Mouse (Mus musculus) CD4-positive, CD25-positive, alpha-beta regulatory T cell, adult 2 months (primary cell): ENCODE results near the gene Eif1.
"Not testable (repeated sequence)": the region's sequence is repeated elsewhere in the genome, so short reads cannot be mapped to it uniquely, and the experiment has no call there.

Experiments
- DNase-seq: peaks from one replicate; pipeline ENCODE4 v3.0.0-alpha.2; 2012; ENCODE audit warnings: low read depth, low spot score

Eif1 gene

DNA sequence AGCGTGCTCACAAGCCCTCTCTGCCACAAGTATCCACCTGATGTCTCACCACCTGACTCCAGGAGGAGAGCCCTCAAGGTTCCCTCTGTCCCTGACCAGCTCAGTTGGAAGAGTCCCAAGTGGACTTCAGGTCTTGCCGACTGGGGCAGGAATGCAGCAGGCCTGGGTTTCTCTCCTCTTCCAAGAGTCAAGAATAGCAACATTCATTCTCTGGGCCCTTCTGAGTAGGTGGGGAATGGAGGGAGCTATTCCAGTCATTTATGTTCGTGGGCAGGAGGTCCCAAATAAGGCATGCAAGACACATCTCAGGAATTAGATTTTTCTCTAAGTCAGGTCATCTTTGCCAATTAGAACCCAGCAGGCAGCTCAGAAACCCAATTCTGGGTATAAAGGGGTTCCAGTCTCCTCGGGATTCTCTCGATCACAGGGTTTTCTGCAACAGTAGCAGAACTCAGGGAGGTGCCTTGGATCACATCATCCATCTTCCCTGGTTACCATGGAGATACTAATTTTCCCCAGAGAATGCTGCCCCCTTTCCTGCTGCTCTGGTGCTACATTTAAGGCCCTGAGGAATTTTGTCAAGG is 7.5 kb upstream of the Eif1 start:
- DNase-seq = no peak

DNA sequence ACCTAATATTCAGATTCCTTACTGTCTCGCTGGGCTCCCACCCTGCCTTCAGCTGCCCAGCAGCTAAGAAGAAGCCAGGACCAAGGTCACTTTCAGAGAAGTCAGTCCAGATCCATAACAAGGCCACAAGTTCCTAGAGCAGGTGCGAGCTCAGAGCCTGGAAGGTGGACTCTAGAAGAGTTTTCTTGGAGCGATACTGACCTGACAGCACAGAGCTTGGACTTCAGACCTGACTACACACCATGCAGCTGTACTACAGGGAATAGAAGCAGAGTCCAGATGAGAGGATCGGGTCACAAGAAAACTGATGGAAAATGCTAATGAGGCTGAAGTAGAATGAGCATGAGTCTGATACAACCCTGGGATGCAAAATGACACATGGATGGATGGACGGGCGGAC is 6.3 kb upstream of the Eif1 start:
- DNase-seq = no peak

DNA sequence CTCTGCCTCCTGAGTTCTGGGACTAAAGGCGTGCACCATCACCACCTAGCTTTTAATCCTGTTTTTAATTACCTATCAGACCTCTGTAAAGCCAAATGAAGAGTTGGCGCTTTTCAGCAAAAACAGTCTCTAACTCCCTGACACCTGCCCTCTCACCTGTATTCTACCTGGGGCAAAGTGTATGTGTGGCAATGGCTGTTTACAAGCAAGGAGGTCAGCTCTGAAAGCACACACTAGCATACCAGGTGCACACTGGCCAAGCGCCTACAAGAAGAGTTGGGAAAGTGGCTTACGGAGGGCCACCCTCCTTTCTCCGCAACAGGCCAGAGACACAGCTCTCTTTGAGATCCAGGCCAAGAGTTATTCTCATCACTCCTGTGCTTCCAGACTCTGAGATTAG is 4.2 kb upstream of the Eif1 start:
- DNase-seq = no peak

DNA sequence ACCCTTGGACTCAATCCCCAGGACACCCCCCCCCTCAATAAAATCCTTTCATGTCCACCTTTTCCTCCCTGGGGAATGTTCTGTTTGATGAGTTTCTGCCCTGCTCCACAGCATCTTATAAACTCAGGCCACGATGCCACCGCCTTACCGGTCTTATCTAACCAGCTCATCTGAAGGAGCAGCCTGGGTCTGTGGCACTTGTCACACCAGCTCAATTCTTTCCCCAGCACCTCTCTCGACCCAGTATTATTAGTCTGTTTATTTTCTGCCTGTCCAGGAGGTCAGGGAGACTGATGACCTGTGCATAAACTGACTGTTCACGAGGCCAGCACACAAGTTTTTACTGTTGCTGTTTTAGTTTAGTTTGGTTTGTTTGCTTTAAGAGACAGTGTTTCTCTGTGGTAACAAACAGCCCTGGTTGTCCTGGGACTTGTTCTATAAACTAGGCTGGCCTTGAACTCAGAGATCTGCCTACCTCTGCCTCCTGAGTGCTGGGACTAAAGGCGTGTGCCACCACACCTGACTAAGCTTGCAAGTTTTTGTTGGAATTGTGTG is 1.8 kb upstream of the Eif1 start:
- DNase-seq = no peak

DNA sequence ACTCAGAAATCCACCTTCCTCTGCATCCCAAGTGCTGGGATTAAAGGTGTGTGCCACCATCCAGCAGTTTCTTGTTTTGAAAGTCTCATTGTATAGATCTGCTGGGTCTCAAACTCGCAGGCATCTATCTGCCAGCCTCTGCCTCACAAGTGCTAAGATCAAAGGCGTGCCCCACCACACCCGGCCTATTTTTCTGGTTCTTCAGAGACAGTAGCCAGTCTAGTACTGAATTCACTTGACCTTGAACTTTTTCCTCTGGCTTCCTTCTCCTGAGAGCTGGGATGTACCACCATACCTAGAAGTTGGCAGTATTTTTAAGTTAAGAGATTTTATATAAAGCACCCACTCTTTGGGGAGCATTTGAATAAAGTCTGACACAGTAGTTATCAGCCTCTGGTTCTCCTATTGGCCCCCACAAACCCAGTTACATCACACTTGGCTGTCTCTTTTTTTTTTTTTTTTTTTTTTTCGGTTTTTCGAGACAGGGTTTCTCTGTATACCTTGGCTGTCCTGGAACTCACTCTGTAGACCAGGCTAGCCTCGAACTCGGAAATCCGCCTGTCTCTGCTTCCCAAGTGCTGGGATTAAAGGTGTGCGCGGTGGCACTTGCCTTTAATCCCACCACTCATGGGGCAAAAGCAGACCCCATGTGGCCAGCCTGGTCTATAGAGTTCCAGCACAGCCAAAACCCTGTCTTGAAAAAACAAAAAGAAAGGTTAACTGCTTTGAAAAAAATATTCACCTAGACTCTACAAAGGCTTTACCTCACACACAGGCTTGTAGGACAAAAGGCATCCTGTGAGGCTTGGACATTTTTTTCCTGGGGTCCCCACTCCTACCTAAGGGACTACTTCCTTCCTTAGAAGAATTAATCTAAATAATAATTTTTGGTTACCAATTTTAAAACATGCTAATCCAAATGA is 895 bp upstream of the Eif1 start:
- peak; percentile 20 for DNase-seq

DNA sequence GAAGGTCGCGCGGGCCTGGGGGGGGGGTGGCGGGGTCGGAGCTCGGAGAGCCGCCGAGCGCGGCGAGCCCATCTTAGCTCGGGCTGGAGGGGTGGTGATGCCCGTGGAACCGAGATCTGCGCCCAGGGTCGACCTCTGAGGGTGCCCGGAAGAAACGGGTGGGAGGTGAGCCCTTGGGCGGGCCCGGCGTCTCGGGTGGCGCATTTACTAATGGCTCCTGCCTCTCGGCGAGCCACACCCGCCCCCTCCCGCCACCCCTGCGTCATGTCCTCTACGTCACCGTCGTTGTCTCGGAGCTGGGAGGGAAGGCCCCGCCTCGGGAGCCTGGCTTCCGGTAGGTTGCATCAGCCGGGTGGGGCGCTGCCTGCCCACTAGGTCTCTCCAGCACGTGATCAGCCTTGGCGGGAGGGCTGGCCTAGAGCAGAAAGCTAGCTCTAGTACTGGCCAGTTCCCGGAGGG is 516 bp downstream of the Eif1 start:
- peak; percentile 99 for DNase-seq

DNA sequence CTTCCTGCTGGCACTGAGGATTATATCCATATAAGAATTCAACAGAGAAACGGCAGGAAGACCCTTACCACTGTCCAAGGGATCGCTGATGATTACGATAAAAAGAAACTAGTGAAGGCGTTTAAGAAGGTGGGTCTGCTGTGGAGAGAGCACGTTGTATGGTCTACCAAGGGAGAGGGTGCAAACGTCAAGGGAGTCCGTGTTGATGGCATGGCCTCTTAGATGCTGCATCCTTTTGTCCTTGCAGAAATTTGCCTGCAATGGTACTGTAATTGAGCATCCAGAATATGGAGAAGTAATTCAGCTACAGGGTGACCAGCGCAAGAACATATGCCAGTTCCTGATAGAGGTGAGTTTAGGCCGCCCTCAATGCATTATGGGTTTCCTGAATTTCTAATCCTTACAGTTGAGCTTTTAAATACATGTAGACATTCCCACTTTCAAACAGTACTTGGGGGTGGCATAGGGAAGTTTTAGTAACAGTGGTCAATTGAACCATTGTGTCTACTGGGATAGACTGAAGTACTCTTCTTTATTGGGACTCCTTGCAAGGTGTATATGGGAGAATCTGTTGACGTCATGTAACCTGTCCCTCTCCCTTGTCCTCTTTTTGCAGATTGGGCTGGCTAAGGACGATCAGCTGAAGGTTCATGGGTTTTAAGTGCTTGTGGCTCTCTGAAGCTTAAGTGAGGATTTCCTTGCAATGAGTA is 1.2 kb downstream of the Eif1 start:
- peak; percentile 51 for DNase-seq

DNA sequence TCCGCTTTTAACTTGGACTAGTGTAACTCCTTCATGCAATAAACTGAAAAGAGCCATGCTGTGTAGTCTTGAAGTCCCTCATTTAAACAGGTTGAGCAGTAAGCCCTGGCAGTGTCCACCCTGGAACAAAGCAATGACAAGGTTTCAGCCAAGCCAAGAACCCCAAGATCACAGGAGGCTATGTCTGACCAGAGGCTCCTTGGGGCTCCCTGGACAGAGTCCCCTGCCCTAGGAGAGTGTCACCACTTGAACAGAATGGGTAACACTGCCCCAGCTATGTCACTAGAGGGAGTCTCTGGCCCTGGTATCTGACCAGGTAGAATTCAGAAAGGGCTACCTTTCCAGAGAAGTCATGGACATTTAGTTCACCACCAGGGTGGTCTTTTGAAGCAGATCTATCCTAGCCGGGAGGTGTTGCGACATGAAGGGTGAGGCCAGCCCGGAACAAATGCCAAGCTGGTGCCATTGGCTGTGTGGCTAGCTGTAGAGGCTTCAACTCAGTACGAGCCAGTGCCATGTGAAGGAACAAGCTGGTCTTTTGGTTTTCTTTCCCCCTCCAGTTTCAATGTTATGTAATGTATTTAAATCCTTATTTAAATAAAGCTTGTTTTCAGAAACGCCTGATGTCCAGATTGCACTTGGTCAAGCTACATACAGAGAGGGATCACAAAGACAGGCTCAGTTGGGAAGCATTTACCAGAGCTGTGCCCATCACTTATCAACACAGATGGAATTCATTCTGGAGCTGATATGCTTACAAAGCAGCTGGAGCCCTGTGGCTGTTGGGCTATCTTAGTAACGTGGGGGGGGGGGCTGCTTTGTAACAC is 2.0 kb downstream of the Eif1 start:
- DNase-seq = peak; percentile 53

DNA sequence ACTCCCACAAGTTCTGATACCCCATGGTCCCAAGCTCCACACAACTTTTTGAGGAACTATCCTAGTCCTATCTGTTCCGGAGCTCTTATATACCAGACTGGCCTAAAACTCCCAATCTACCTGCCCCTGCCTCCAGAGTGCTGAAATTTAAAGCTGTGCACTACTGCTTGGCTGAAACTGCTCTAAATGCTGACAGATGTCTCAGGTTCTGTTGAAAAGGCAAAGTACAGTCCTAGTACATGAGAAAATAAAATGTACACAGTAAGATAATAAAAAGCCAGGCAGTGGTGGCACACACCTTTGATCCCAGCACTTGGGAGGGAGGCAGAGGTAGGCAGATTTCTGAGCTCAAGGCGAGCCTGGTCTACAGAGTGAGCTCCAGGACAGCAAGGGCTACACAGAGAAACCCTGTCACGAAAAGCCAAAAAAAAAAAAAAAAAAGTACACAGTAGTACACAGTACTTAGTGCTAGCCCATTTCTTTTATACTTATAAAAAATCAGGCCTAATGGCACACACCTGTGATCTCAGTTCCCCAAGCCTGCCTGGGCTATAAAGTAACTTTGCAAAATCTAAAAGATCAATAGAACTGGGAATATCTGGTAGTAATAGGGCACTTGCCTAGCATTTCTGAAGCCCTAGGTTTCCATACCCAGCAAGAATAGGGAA is 3.0 kb downstream of the Eif1 start:
- peak; percentile 44 for DNase-seq

DNA sequence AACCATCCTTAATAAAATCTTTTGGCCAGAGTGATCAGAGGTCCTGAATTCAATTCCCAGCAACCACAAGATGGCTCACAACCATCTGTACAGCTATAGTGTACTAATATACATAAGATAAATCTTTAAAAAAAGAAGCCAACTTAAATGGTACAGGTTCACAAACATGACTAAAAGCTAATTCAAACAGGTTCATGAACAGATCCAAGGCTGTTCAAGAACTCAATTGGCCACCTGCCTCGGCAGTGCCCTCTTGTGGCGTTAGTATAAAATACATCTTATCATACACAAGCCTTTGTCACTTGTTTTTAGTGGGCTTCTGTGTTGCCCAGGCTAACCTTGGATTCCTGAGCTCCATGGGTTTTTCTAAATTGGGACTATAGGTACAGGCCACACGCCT is 3.9 kb downstream of the Eif1 start:
- peak; percentile 89 for DNase-seq

DNA sequence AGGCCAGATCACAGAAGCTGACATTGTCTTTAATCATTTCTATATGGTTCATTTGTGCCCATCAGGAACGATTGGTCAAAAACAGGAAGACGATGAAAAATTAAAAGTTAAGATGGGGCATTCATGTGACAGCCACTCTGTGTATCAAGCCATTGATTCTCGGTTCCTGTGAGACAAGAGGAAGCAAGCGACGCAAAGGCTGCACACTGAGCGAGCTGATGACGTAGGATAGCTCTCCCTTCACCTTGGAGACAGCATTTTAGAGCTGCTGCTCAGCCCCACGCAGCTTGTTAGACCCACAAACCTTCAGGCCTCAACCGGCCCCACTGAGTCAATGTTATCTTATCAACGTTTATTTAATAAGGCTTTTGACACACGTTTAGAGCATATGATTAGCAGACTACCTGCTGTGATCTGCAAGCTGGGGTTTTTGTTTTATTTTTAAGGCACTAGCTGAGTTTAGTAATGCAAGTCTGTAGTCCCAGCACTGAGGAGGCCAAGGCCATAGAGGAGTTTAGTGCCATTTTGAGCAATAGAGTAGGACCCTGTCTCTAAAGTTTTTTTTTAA is 5.5 kb downstream of the Eif1 start:
- no peak for DNase-seq

DNA sequence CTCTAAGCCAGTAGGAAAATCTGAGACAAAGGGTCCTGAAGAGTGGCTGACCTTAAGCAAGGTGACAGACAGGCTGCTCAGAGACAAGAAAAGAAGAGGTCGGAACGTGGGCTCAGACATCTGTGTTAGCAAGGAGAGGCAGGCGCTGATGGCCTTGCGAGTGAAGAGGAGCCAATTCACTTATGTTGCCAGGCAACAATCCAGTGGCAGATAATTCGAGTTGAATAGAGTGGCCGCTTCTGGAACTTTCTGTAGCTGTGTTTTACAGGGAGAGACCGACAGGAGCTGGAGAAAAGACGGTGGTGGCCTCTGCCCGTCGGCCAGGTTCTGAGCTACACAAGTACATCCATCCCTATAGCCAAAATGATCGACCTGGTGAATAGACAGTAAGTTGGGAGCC is 7.6 kb downstream of the Eif1 start:
- DNase-seq = no peak

DNA sequence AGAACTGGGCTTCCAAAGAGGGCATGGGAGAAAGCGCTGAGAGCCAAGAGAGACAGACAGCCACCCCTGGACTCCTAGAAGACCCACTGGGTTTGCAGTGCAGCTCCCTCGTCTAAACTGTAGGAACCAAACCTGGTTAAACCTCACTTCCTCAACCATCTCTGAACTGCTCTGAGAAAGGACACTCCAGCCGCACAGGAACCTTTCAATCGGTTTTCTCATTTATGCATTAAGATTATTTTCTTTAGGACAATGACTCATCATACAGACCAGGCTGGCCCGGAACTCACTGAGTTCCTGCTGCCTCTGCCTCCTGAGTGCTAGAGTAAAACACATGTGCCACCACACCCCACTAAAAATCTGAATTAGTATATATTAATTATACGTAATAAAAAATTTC is 8.1 kb downstream of the Eif1 start:
- DNase-seq = no peak

DNA sequence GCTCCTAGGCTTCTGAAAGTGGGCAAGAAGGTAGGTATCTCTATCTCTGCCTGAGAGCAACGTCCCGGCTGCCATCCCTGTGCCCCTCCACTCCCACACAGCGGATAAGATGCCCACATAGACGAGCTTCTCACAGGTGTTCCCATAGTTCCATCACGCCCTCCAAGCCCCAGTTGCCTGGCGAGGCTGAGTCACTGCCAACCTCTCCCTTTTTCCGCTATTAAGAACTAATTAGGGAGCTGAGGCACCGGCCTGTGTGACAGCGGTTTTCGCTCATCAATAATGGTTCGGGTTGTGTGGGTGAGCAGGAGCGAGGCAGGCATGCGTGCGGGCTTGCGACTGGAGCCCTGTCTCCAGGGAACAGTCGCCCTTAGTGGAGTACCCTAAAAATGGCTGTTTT is 10.6 kb downstream of the Eif1 start:
- no peak for DNase-seq

DNA sequence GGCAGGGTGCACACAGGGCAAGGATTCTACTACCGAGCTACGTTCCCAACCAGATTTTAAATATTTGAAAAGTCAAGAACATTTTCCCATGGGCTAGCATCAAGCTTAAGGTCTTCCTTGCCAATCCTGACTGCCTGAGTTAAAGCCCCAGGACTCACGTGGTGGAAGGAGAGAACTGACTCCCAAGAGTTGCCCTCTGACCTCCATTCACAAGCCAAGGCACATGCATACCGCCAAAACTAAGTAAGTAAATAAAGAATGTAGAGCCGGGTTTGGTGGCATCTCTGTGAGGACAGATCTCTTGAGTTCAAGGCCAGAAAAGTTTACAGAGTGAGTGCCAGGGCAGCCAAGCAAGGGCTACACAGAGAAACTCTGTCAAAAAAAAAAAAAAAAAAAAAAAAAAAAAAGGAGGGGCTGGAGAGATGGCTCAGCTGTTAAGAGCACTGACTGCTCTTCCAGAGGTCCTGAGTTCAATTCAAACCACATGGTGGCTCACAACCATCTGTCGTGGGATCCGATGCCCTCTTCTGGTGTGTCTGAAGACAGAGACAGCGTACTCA is 11.2 kb downstream of the Eif1 start:
- not testable (repeated sequence) for DNase-seq

DNA sequence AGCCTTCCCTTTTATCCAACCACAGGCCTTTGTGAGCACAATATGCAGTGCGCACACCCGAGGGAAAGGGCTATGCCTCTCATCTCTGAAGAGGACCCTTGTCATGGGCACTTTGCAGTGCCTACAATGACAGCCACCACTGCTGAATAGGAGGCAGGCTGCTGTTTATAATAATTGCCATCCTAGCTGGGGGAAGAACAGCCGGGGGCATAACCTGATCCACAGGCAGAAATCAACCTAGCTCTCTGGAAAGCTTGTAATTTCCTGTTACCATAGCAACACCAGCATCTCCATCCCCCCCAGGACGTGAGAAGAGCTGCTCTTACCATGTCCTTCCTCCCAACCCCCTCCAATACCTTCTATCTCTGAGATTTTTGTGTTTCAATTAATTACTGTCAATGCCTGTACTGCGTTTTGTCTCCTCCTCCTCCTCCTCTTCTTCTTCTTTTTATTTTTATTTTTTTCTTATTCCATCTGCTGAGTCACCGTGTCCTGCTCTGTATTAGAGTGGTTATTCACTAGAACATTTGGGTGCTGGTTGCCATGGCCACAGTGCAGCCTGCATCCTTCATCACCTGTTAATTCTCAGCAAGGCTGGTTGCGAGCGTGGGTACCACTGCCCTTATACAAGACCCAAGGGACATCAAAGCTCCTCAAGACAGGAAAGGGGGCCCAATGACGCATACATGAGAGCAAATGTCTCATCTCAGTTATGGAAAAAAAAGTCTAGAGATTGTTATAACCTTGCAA is 13.3 kb downstream of the Eif1 start:
- no peak for DNase-seq

DNA sequence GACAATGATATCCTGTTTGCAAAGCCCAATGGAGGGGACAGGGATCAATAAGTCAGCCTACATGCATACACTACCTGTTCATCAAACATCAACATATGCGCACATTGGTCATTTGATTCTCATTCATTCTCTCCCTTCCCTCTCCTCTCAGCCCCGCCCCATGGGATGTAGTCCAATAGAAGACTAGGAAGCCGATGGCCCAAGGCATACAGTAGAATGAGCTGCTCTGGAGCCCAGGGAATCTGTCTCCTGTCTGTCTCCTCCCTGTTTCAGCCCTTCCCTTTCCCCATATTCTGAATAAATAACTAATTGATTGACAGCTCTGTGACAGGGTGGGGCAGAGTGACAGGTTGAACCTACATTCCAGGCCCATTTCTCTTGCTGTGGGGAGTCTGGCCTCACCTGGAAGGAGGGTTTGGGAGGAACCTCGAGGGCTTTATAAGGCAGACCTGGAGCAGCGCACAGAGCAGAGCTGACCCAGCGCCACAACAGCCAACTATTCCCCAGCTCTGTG is 14.3 kb downstream of the Eif1 start, which contains the start of gene Gast:
Gene Gast (plus strand): TSS at position 464 of the 514 bp plus-strand sequence.
- DNase-seq = no peak

DNA sequence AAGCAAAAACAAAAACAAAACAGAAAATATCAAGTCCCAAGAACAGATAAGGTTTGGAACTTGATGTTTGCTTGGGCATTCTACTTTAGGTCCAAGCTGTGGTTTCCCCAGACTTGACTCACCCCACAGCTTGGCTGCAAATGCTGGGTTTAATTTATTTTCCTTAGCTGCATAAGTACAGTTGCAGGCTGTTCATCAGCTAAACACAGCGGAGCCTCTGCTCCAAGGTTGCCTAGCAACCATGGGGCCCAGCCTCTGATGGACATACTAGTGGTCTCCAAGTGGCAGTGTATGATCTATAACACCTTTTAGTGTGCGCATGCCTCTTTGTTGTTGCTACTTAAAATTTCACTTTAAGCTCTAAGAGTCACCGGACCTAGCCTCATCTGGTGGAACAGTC is 16.0 kb downstream of the Eif1 start:
- no peak for DNase-seq

DNA sequence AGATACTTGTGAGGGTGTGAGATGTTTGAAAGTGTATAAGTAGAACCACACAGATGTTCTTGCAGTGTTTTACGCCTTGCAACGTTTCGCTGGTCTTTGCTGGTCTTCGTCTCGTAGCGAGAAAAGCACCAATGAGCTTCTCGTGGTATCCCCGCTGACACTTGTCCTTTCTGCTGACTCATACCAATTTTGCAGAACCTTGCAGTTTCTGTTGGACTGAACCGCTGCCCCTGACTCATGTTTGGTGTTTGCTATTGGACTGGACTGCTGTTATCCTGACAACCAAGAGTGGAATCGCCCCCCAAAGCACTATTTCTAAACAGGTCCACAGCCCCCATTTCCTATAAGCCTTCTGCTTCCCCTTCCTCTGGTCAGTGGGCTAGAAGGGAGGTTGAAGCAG is 24.6 kb downstream of the Eif1 start:
- DNase-seq = no peak
